Mouse (Mus musculus): ENCODE measurements around the gene Vps37c.

The Vps37c gene

GRCm38 (mm10) chr19:10752106-10752505 lies 63.6 kb downstream of the Vps37c start:
- TF ChIP-seq NANOG (IDR thresholded peaks at IDR 0.05; ENCODE audit: borderline replicate concordance, low read length) (no peak), CTCF (conservative IDR thresholded peaks at IDR 0.05; ENCODE audit: low read length) (no peak), POU5F1 (IDR thresholded peaks at IDR 0.05; ENCODE audit: borderline replicate concordance, low read length) (no peak)

GRCm38 (mm10) chr19:10752646-10753045 lies 64.1 kb downstream of the Vps37c start:
- peaks cover 6% of the 10 kb centered on the region; the same call in 1 of the 2 replicates for H3K4me1 ChIP-seq (replicated peaks; ENCODE audit: low read depth, low read length)
- TF ChIP-seq POU5F1 (IDR thresholded peaks at IDR 0.05; ENCODE audit: borderline replicate concordance, low read length), result no peak
- TF ChIP-seq CTCF (conservative IDR thresholded peaks at IDR 0.05; ENCODE audit: low read length), result no peak
- TF ChIP-seq NANOG (IDR thresholded peaks at IDR 0.05; ENCODE audit: borderline replicate concordance, low read length), result no peak
- H3K36me3 ChIP-seq (ENCODE audit: insufficient read depth, low read length), result no peaks in the 10 kb centered on the region
- peaks cover 7% of the 10 kb centered on the region; the same call in 1 of the 2 replicates for H3K27me3 ChIP-seq (ENCODE audit: insufficient read depth, low read length)
- H3K4me3 ChIP-seq (replicated peaks; ENCODE audit: low read length), result no peak overlapping the region
- no peaks in the 10 kb centered on the region for H3K9me3 ChIP-seq (ENCODE audit: low read length)

More at GRCm38 (mm10) chr19:10752106-10752505, 63.6 kb downstream of the Vps37c start:
- Histone ChIP-seq H3K27me3 (ENCODE audit: insufficient read depth, low read length) (peaks cover 10% of the 10 kb centered on the region; the same call in 1 of the 2 replicates), H3K4me1 (replicated peaks; ENCODE audit: low read depth, low read length) (peaks cover 6% of the 10 kb centered on the region; the same call in 1 of the 2 replicates), H3K4me3 (replicated peaks; ENCODE audit: low read length) (no peak overlapping the region), H3K36me3 (ENCODE audit: insufficient read depth, low read length) (no peaks in the 10 kb centered on the region), H3K9me3 (ENCODE audit: low read length) (no peaks in the 10 kb centered on the region)

DNA sequence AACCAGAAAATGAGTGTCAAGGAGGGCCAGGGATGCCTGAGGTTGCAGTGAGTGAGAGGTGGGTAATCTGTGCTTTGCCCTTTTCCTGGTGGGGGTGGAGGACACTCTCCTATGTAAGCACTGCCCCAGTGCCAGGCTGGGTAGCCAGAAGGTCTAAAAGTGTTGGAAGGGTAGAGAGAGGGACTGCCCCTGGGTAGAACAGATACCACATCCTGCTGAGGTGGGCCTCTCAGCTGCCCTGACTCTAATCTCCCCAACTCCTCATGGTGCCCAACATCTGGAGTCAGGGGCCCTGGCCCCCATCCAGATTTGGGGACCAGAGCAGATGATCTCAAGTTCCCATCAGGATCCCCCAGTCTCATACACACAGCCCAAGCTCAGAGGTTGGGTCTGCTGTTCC lies 68.6 kb downstream of the Vps37c start:
- H3K27me3 ChIP-seq (ENCODE audit: insufficient read depth, low read length), result 0 out of 2 replicates have a peak, but pooled peaks cover 4% of the 10 kb centered on the region
- no peaks in the 10 kb centered on the region for H3K9me3 ChIP-seq (ENCODE audit: low read length)
- H3K4me3 ChIP-seq (replicated peaks; ENCODE audit: low read length), result no peak overlapping the region
- no peaks in the 10 kb centered on the region for H3K36me3 ChIP-seq (ENCODE audit: insufficient read depth, low read length)
- TF ChIP-seq NANOG (IDR thresholded peaks at IDR 0.05; ENCODE audit: borderline replicate concordance, low read length) (no peak), CTCF (conservative IDR thresholded peaks at IDR 0.05; ENCODE audit: low read length) (no peak), POU5F1 (IDR thresholded peaks at IDR 0.05; ENCODE audit: borderline replicate concordance, low read length) (no peak)
- peaks cover 2% of the 10 kb centered on the region; the same call in 1 of the 2 replicates for H3K4me1 ChIP-seq (replicated peaks; ENCODE audit: low read depth, low read length)

- H3K4me3 ChIP-seq (replicated peaks; ENCODE audit: low read length), result no peak overlapping the region
- H3K9me3 ChIP-seq (ENCODE audit: low read length), result no peaks in the 10 kb centered on the region
- no peaks in the 10 kb centered on the region for H3K36me3 ChIP-seq (ENCODE audit: insufficient read depth, low read length)
- H3K27me3 ChIP-seq (ENCODE audit: insufficient read depth, low read length), result 0 out of 2 replicates have a peak, but pooled peaks cover 4% of the 10 kb centered on the region
- H3K4me1 ChIP-seq (replicated peaks; ENCODE audit: low read depth, low read length), result no peaks in the 10 kb centered on the region
- TF ChIP-seq CTCF (conservative IDR thresholded peaks at IDR 0.05; ENCODE audit: low read length), result no peak
- TF ChIP-seq POU5F1 (IDR thresholded peaks at IDR 0.05; ENCODE audit: borderline replicate concordance, low read length), result no peak
- TF ChIP-seq NANOG (IDR thresholded peaks at IDR 0.05; ENCODE audit: borderline replicate concordance, low read length), result no peak
Observed at GRCm38 (mm10) chr19:10757526-10757925, 69.0 kb downstream of the Vps37c start.

- no peaks in the 10 kb centered on the region for H3K36me3 ChIP-seq (ENCODE audit: insufficient read depth, low read length)
- 0 out of 2 replicates have a peak, but pooled peaks cover 4% of the 10 kb centered on the region for H3K27me3 ChIP-seq (ENCODE audit: insufficient read depth, low read length)
- H3K9me3 ChIP-seq (ENCODE audit: low read length), result no peaks in the 10 kb centered on the region
- no peak overlapping the region for H3K4me3 ChIP-seq (replicated peaks; ENCODE audit: low read length)
- TF ChIP-seq NANOG (IDR thresholded peaks at IDR 0.05; ENCODE audit: borderline replicate concordance, low read length), result no peak
- TF ChIP-seq POU5F1 (IDR thresholded peaks at IDR 0.05; ENCODE audit: borderline replicate concordance, low read length), result no peak
- no peak for TF ChIP-seq CTCF (conservative IDR thresholded peaks at IDR 0.05; ENCODE audit: low read length)
- no peaks in the 10 kb centered on the region for H3K4me1 ChIP-seq (replicated peaks; ENCODE audit: low read depth, low read length)
Observed at GRCm38 (mm10) chr19:10758708-10759107, 70.2 kb downstream of the Vps37c start.

DNA sequence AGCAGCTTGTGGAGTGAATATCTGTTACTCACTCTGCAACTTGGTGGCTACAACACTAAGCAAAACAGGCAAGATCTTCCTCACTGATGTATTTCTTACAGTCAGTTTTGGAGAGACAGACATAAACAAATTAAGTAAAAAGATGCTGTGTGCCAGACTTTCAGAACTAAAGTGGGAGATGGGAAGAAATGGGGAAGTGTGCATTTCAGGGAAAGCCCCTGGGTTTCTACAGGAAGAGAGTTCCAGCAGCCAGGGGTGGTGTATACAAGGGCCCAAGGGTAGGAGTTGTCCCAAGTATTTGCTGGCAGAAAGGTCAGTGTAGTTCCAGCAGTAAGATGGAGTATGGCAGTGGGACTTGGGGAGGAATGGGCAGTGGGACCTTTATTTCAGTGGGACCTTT lies 71.0 kb downstream of the Vps37c start:
- H3K9me3 ChIP-seq (ENCODE audit: low read length), result no peaks in the 10 kb centered on the region
- H3K4me3 ChIP-seq (replicated peaks; ENCODE audit: low read length), result no peak overlapping the region
- no peaks in the 10 kb centered on the region for H3K36me3 ChIP-seq (ENCODE audit: insufficient read depth, low read length)
- H3K4me1 ChIP-seq (replicated peaks; ENCODE audit: low read depth, low read length), result no peaks in the 10 kb centered on the region
- TF ChIP-seq POU5F1 (IDR thresholded peaks at IDR 0.05; ENCODE audit: borderline replicate concordance, low read length) (no peak), CTCF (conservative IDR thresholded peaks at IDR 0.05; ENCODE audit: low read length) (no peak), NANOG (IDR thresholded peaks at IDR 0.05; ENCODE audit: borderline replicate concordance, low read length) (no peak)
- H3K27me3 ChIP-seq (ENCODE audit: insufficient read depth, low read length), result 0 out of 2 replicates have a peak, but pooled peaks cover 4% of the 10 kb centered on the region

DNA sequence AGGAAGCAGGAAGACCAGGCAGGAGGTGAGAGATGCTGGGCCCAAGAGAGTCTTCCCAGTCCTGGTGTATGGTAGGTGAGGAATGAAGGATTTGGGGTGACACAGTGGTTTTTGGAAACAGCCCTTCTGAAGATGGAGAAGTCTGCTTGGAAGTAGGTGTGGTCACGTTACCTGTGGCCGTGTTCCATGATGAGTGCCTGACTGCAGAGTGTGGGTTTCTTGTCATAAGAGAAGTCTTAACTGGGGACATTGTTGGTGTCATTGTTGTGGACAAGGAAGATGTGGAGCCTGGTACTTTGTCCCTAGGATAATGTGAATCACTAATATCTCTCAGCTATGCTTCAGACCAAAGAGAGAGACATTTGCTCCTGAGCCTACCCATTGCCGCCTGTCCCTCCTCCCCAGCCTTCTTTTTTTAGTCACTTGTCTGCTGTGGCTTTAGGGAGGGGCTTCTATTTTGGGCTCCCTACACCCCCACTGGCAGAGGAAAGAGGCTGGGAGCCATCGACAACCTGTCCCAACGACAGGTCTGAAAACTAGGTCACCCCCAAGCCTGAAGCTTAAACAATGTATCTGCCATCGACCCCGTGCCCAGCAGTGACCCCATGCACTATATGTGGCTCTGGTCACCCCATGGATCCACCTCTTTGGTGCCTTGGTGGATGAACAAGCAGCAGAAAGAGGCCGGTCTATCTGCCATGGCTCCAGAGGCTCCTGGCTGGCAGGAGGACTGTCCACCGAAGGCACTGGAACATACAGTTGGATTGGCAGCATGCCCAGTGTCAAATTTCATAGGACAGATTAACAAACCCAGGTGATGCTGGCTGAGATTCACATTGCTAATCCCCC lies 71.7 kb downstream of the Vps37c start:
- H3K27me3 ChIP-seq (ENCODE audit: insufficient read depth, low read length), result 0 out of 2 replicates have a peak, but pooled peaks cover 4% of the 10 kb centered on the region
- H3K4me3 ChIP-seq (replicated peaks; ENCODE audit: low read length), result no peak overlapping the region
- H3K9me3 ChIP-seq (ENCODE audit: low read length), result no peaks in the 10 kb centered on the region
- H3K4me1 ChIP-seq (replicated peaks; ENCODE audit: low read depth, low read length), result no peaks in the 10 kb centered on the region
- TF ChIP-seq NANOG (IDR thresholded peaks at IDR 0.05; ENCODE audit: borderline replicate concordance, low read length) (no peak), CTCF (conservative IDR thresholded peaks at IDR 0.05; ENCODE audit: low read length) (no peak), POU5F1 (IDR thresholded peaks at IDR 0.05; ENCODE audit: borderline replicate concordance, low read length) (no peak)
- H3K36me3 ChIP-seq (ENCODE audit: insufficient read depth, low read length), result no peaks in the 10 kb centered on the region

GRCm38 (mm10) chr19:10761794-10762415 lies 73.4 kb downstream of the Vps37c start:
- Histone ChIP-seq H3K9me3 (ENCODE audit: low read length) (no peaks in the 10 kb centered on the region), H3K4me3 (replicated peaks; ENCODE audit: low read length) (no peak overlapping the region), H3K36me3 (ENCODE audit: insufficient read depth, low read length) (no peaks in the 10 kb centered on the region), H3K27me3 (ENCODE audit: insufficient read depth, low read length) (0 out of 2 replicates have a peak, but pooled peaks cover 4% of the 10 kb centered on the region), H3K4me1 (replicated peaks; ENCODE audit: low read depth, low read length) (no peaks in the 10 kb centered on the region)
- TF ChIP-seq CTCF (conservative IDR thresholded peaks at IDR 0.05; ENCODE audit: low read length) (no peak), POU5F1 (IDR thresholded peaks at IDR 0.05; ENCODE audit: borderline replicate concordance, low read length) (no peak), NANOG (IDR thresholded peaks at IDR 0.05; ENCODE audit: borderline replicate concordance, low read length) (no peak)
